Mouse (Mus musculus) adrenal gland, postnatal 36 days (tissue): Measurements from ENCODE around the gene Lrp8. TPM values are rescaled to one million over a fixed set of nuclear protein-coding genes. Genes with fewer than 3 reads are reported as not detected.

Source experiments
- DNase-seq, 2 experiments: peaks; one replicate each; pipeline ENCODE4 v3.0.0; 2021; ENCODE audit warnings: mixed read lengths in 1 of 2
- total RNA-seq, 2 experiments: library from RNA; stranded (reverse); gene quantifications; 2 replicates each; pipeline ENCODE4 v1.2.3; 2021

The Lrp8 gene
- total RNA-seq, 2 experiments from 2014 or later = 7.2 to 12.3 TPM

GRCm38 (mm10) chr4:107921952-107922351, 119.9 kb downstream of the Lrp8 start:
- DNase-seq = peak in 1 of 2 experiments; percentile 52

- DNase-seq = peak; percentile 97
These were observed 121.2 kb downstream of the Lrp8 start, which contains the start of gene Cpt2 for GRCm38 (mm10) chr4:107923145-107923802. Gene Cpt2, minus strand, starts transcription at chr4:107923610.

- DNase-seq = no peak
These were observed 121.7 kb downstream of the Lrp8 start for GRCm38 (mm10) chr4:107923803-107924194.

Other genes starting within 250 kb of the Lrp8 start
- not detected for gene Dmrtb1, start 118.0 kb upstream of the Lrp8 start, total RNA-seq
- 10 to 100 TPM; 79.1 to 84.4 TPM for gene Magoh, start 77.5 kb downstream of the Lrp8 start, total RNA-seq
- gene 0610037L13Rik, start 87.6 kb downstream of the Lrp8 start, total RNA-seq = 10 to 100 TPM; 77.5 to 94.1 TPM
- gene Cpt2, start 121.3 kb downstream of the Lrp8 start, total RNA-seq = 100 to 1,000 TPM; 146 to 208 TPM
- gene Slc1a7, start 166.1 kb downstream of the Lrp8 start, total RNA-seq = under 1 TPM; 0.30 to 0.43 TPM